Mouse (Mus musculus) cerebellum, adult 2 months (tissue): ENCODE results near the gene Gabrb1.

Experiments used
- CTCF ChIP-seq: fragments of 200-500 bp; IDR thresholded peaks from 2 replicates; pipeline ENCODE4 v1.5.1; 2011; ENCODE audit warnings: low read depth, mild to moderate bottlenecking, control low read depth, low read length, moderate library complexity, borderline replicate concordance; ENCODE audit not compliant: insufficient read depth
- POLR2A ChIP-seq: fragments of 200-500 bp; IDR thresholded peaks from 2 replicates; pipeline ENCODE4 v1.6.1; 2011; ENCODE audit warnings: low read length, control low read depth, borderline replicate concordance; ENCODE audit not compliant: insufficient read depth

DNA sequence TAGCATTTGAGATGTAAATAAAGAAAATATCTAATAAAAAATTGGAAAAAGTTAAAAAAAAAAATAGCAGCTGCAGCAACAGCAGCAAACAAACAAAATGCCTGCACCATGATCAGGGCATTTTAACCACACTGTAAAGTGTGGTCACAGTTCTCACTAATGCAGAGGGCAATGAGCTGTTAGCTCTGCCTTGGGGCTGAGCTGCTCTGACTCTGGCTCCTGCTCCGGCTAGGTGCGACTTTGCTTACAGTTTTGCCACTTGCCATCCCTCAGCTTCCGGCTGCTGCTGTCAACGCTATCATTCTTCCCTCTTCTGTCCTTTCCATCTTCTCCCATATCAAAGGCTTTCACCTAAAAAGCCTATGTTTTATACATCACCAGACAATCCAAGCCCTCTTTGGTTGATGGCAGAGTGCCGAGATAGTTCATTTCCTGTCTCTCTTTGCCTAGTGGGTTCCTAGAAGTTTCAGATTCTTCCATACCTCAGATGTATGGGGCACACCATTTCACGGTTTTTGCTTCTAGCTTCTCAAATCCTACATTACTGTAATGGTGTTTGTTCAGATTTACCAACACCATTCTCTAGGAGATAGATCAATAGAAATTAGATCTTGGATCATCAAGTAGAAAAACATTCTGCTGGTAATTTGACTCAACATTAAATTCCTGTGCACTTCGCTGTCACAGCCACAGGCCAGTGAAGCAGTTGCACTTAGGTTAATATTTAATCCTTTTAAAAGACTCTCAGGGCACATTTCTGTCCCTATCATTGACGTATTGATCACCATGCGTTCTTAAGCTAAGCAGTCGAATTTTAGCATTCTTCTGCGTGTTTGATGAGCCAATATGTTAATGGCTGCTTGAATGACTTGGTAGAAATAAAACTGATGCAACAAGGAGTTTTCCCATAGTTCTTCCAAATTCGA, 385.6 kb downstream of the Gabrb1 start:
- TF ChIP-seq POLR2A (no peak), CTCF (no peak)
